Mouse (Mus musculus): ENCODE measurements around the gene Fam160a2. TPM values are rescaled to one million over a fixed set of nuclear protein-coding genes. Genes with fewer than 3 reads are reported as not detected.

The Fam160a2 gene
- polyA plus RNA-seq (2015; fragmentation: Nextera tagmentation; extraction: Ambion mirVana) = 41.8 and 48.3 TPM in 2 replicates

DNA sequence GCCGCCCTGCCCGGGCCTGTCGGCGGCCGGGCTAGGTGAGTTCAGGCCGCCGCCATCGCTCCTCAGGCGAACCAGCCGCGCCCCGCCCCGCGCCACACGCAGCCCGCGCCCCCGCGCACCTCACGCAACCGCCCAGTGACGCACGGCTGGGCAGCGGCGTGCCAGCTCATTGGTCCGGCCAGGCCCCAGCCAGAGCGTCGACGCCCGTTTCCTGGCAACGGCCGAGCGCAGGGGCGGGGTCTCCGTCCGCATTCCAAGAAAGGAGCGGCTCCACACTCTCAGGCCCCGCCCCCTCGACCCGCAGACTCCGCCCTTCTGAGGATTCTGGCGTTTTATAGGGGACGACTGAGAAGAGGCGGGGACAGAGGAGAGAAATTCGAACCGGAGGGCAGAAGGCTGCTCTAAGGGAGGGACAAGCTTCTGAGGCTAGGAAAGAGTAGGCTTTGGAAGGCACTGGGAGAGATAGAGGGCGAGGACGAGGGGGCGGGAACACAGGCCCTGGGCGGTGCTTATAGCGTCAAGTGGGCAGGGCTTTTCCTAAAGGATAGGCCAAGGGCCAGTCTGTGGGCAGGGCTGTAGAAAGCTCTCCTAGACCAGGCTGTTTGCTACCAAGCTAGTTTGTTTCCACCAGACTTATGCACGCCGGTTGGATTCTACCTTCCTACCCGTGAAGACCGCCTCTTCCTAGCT lies at the start of gene Fam160a2:
Gene Fam160a2 (minus strand): TSS at position 120 of the 690 bp plus-strand sequence.
- peak; percentile 99 for ATAC-seq (ENCODE audit: insufficient number of reproducible peaks, insufficient read depth, low FRiP score, low TSS enrichment, low read depth)
- Histone ChIP-seq H3K4me3 (peak within 1 kb of the TSS; percentile 75), H3K36me3 (0 out of 2 replicates have a peak, but pooled peaks cover 3% of the 10 kb centered on the region), H3K9ac (peak within 1 kb of the TSS; percentile 91), H3K9me3 (no peaks in the 10 kb centered on the region), H3K4me1 (peaks cover 9% of the 10 kb centered on the region), H3K27ac (peak within 1 kb of the TSS; percentile 72), H3K4me2 (peak within 1 kb of the TSS; percentile 85), H3K27me3 (no peaks in the 10 kb centered on the region)
- WGBS = under 1% methylated on average over 54 of the region's 55 CpGs

DNA sequence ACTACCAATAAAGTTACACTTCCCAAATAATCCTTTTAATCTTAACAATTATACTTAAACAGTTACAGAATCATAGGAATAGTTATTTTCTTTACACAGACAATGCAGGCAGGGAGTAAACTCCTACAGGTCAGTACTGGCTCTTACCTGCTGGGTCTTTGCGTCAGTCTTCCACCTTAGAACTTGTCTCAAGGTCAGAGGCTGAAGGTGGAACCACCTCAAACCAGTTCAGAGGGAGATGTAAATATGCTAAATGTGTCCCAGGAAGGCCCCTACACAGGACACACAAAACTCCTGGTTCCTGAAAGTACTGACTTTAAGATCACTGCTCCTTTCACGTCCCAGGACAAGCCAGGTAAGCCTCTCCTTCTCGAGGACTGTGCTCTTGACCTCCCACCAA lies 45.2 kb upstream of the Fam160a2 start:
- Histone ChIP-seq H3K9ac (no peak overlapping the region), H3K36me3 (no peaks in the 10 kb centered on the region), H3K4me1 (no peaks in the 10 kb centered on the region), H3K4me3 (no peak overlapping the region), H3K27ac (no peak overlapping the region), H3K4me2 (no peak overlapping the region), H3K9me3 (no peaks in the 10 kb centered on the region), H3K27me3 (no peaks in the 10 kb centered on the region)
- ATAC-seq (ENCODE audit: insufficient number of reproducible peaks, insufficient read depth, low FRiP score, low TSS enrichment, low read depth) = no peak
- WGBS = 77% methylated on average over 3 of the region's 3 CpGs

DNA sequence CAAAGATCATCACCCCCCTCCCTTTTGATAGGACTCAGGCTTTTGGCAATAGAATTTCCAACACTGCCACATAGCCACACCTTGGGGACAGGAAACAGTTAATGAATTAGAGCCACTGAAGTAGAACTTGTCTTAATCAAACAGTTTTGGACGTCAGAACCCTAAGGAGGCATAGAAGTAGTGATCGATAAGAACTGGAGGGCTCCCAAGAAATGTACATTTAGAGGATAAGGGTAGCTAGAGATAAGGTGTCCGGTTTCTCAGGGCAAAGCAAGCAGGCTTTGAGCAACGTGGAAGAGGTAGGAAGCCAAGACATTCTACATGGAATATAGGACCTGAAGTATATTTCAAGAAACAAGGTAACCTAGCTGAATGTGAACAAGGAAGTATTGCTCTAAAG lies 41.6 kb upstream of the Fam160a2 start:
- H3K4me3 ChIP-seq = no peak overlapping the region
- H3K27ac ChIP-seq = no peak overlapping the region
- no peaks in the 10 kb centered on the region for H3K9me3 ChIP-seq
- no peaks in the 10 kb centered on the region for H3K4me1 ChIP-seq
- no peaks in the 10 kb centered on the region for H3K36me3 ChIP-seq
- no peaks in the 10 kb centered on the region for H3K27me3 ChIP-seq
- no peak overlapping the region for H3K9ac ChIP-seq
- no peak overlapping the region for H3K4me2 ChIP-seq
- ATAC-seq (ENCODE audit: insufficient number of reproducible peaks, insufficient read depth, low FRiP score, low TSS enrichment, low read depth) = no peak
- 57% methylated on average over 4 of the region's 4 CpGs for WGBS

DNA sequence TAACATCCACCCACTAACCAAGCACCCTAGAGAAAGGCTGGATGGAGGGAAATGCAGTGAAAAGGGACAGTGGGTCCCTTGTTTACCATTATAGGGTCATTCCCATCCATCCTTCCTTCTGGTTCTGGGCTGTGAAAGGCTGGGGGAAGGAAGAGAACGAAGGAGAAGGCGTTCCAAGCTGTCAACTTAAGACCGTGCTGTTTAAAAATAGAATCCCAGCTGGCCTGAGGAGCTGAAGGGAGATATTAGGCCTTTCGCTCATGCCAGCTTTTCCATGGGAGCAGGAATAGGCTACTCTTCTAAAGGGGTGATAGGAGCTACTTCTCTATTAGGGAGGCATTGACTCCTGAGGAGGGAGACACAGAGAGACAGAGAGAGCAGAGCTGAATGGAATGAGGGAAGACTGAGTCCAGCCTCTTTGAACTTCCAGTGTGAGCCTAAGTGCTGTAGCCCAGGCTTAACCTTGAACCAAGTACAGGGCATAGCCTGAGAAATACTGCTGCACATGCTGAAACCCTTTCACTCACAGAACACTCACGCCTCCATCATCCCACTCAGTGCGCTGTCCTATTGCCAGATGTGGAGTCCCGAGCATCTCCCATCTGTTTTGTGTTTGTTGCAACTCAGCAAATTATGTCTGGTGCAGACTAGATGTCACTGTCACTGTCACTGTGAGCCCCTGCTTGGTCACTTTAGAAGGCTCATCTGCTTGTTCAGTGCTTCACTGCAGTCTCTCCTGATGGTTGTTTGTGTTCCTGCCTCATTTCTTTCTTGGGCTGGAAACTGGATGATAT lies 38.3 kb upstream of the Fam160a2 start:
- H3K36me3 ChIP-seq = no peaks in the 10 kb centered on the region
- H3K9ac ChIP-seq = no peak overlapping the region
- H3K4me3 ChIP-seq = no peak overlapping the region
- H3K27me3 ChIP-seq = no peaks in the 10 kb centered on the region
- H3K4me1 ChIP-seq = no peaks in the 10 kb centered on the region
- no peak overlapping the region for H3K4me2 ChIP-seq
- no peak overlapping the region for H3K27ac ChIP-seq
- H3K9me3 ChIP-seq = no peaks in the 10 kb centered on the region
- ATAC-seq (ENCODE audit: insufficient number of reproducible peaks, insufficient read depth, low FRiP score, low TSS enrichment, low read depth) = no peak
- 54% methylated on average over 7 of the region's 7 CpGs for WGBS

DNA sequence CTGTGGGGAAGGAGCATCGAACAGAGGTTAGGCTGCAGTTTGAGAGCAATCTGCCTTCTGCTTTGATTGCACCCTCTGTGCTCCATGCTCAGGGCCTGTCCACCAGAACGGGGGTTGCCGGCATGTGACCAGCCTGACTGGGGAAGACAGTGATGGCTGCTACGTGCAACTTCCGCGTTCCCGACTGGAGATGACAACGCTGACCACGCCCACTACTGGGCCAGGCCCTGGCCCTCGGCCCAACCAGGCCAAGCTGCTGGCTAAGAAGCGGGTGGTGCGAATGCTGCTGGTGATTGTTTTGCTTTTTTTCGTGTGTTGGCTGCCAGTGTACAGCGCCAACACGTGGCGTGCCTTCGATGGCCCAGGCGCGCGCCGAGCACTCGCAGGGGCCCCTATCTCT lies 34.9 kb upstream of the Fam160a2 start:
- Histone ChIP-seq H3K27me3 (0 out of 2 replicates have a peak, but pooled peaks cover under 1% of the 10 kb centered on the region), H3K4me2 (no peak overlapping the region), H3K4me1 (no peaks in the 10 kb centered on the region), H3K27ac (no peak overlapping the region), H3K9me3 (no peaks in the 10 kb centered on the region), H3K9ac (no peak overlapping the region), H3K4me3 (no peak overlapping the region), H3K36me3 (no peaks in the 10 kb centered on the region)
- no peak for ATAC-seq (ENCODE audit: insufficient number of reproducible peaks, insufficient read depth, low FRiP score, low TSS enrichment, low read depth)
- WGBS = 86% methylated on average over 22 of the region's 22 CpGs

DNA sequence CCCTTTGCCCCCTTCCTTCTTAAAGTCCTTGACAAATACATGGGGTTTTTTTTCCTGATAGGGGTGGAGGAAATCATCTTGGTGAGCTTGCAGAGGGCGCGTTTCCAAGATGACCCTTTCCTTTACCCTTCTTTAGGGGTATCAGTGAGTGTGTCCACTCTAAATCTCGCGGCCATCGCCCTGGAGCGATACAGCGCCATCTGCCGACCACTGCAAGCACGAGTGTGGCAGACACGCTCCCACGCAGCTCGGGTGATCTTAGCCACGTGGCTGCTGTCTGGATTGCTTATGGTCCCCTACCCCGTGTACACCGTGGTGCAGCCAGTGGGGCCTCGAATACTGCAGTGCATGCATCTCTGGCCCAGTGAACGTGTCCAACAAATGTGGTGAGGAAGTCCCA lies 34.0 kb upstream of the Fam160a2 start:
- Histone ChIP-seq H3K27ac (no peak overlapping the region), H3K4me1 (no peaks in the 10 kb centered on the region), H3K4me3 (no peak overlapping the region), H3K9me3 (no peaks in the 10 kb centered on the region), H3K9ac (no peak overlapping the region), H3K36me3 (no peaks in the 10 kb centered on the region), H3K4me2 (no peak overlapping the region), H3K27me3 (0 out of 2 replicates have a peak, but pooled peaks cover 4% of the 10 kb centered on the region)
- 88% methylated on average over 17 of the region's 17 CpGs for WGBS
- no peak for ATAC-seq (ENCODE audit: insufficient number of reproducible peaks, insufficient read depth, low FRiP score, low TSS enrichment, low read depth)

DNA sequence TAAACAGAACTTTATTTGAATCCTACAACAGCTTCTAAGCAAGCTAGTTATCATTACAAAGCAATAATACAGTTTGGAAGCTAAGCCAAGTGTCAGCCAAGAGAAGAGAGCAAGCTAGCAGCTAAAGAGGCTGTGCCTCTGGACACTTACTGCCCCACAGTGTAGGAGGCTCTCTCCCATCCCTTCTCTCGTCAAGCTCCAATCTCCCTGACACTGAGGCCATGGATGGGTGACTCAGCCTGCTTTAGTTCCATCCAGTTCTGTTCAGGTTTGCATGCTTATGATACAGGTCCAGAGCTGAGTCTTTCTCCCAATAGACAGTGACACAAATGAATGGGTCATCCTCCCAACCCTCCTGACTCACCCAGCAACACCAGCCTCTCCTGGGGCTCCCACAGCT lies 32.2 kb upstream of the Fam160a2 start:
- no peak overlapping the region for H3K4me3 ChIP-seq
- H3K9me3 ChIP-seq = no peaks in the 10 kb centered on the region
- WGBS = 54% methylated on average over 1 of the region's 1 CpGs
- H3K27me3 ChIP-seq = peaks cover 18% of the 10 kb centered on the region
- no peak for ATAC-seq (ENCODE audit: insufficient number of reproducible peaks, insufficient read depth, low FRiP score, low TSS enrichment, low read depth)
- H3K9ac ChIP-seq = no peak overlapping the region
- H3K4me1 ChIP-seq = no peaks in the 10 kb centered on the region
- no peak overlapping the region for H3K27ac ChIP-seq
- H3K36me3 ChIP-seq = no peaks in the 10 kb centered on the region
- H3K4me2 ChIP-seq = no peak overlapping the region

DNA sequence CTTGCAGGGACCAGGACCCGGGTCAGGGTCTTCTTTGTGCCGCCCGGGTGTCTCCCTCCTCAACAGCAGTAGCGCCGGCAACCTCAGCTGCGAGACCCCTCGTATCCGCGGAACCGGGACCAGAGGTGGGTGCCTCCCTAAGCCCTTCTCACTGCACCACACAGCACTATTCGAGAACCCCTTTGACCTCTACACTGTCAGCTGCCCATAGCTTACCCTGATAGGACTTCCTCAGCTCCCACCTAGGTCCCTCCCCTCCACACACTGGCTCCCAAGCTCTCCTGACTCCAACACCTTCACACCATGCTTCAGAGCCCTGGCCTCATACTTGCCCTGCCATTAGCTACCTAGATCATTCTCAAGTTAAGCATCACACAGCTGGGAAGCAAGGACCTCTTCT lies 26.2 kb upstream of the Fam160a2 start:
- peak overlapping the region; percentile 78 for H3K4me2 ChIP-seq
- no peaks in the 10 kb centered on the region for H3K9me3 ChIP-seq
- 0 out of 2 replicates have a peak, but pooled peaks have one; percentile 28 for ATAC-seq (ENCODE audit: insufficient number of reproducible peaks, insufficient read depth, low FRiP score, low TSS enrichment, low read depth)
- peaks cover 59% of the 10 kb centered on the region for H3K27me3 ChIP-seq
- H3K4me1 ChIP-seq = peaks cover 9% of the 10 kb centered on the region
- peak overlapping the region; percentile 36; the same call in 1 of the 2 replicates for H3K9ac ChIP-seq
- no peak overlapping the region for H3K27ac ChIP-seq
- peak overlapping the region; percentile 44 for H3K4me3 ChIP-seq
- no peaks in the 10 kb centered on the region for H3K36me3 ChIP-seq
- WGBS = 2% methylated on average over 11 of the region's 11 CpGs

DNA sequence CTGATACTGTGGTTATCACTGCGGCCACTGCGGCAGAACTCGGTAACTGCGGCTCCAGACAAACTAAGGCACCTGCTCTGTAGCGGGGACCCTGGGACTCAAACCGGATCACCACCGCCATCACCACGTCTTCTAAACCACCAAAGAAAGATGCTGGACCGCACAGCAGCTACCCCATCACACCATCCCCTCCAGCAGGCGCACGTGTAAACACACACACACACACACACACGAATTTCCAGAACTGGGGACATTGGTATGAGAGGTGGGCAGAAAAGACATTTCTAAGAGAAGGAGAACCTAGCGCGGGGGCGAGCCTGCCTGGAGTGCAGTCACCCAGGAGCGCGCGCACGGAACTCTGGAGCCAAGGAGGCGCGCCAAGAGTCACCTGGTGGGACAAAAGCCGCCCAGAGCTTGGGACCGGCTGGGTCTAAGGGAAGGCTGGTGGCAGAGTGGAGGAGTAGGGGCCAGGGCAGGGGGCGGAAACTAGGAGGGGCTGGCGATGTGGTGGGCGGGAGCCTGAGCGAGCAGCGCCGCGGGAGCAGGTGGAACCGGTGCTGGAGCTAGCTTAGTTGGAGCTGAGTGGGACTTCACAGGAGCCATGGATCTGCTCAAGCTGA lies 25.7 kb upstream of the Fam160a2 start, which contains the start of gene Cckbr:
Gene Cckbr (plus strand): TSS at position 308 of the 620 bp plus-strand sequence.
- H3K27ac ChIP-seq = no peak within 1 kb of the TSS
- peak within 1 kb of the TSS; percentile 78 for H3K4me2 ChIP-seq
- peaks cover 9% of the 10 kb centered on the region for H3K4me1 ChIP-seq
- peak within 1 kb of the TSS; percentile 44 for H3K4me3 ChIP-seq
- peaks cover 59% of the 10 kb centered on the region for H3K27me3 ChIP-seq
- peak within 1 kb of the TSS; percentile 36; the same call in 1 of the 2 replicates for H3K9ac ChIP-seq
- ATAC-seq (ENCODE audit: insufficient number of reproducible peaks, insufficient read depth, low FRiP score, low TSS enrichment, low read depth) = peak; percentile 68
- no peaks in the 10 kb centered on the region for H3K36me3 ChIP-seq
- 1% methylated on average over 31 of the region's 31 CpGs for WGBS
- no peaks in the 10 kb centered on the region for H3K9me3 ChIP-seq

DNA sequence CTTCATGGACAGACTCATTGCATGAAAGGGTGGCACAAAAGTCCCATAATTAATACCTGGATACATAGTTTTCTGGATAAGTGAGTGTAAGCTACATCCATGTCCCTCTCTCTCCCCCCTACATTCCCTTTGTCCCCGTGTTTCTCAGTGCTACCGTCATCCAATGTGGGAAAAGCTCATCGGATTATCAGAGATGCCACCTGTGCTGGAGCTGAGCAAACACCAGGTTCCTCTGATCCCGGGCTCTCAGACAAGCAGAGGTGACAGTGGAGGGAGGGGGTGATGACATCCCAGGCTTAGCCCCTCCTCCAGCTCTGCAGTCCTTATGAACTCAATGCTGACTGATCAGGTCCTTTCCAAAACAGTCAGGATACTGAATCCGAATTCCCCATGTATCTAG lies 24.5 kb upstream of the Fam160a2 start:
- H3K9ac ChIP-seq = no peak overlapping the region
- H3K27ac ChIP-seq = no peak overlapping the region
- WGBS = 25% methylated on average over 5 of the region's 5 CpGs
- ATAC-seq (ENCODE audit: insufficient number of reproducible peaks, insufficient read depth, low FRiP score, low TSS enrichment, low read depth) = no peak
- H3K4me1 ChIP-seq = peaks cover 9% of the 10 kb centered on the region
- H3K4me2 ChIP-seq = no peak overlapping the region
- no peak overlapping the region for H3K4me3 ChIP-seq
- no peaks in the 10 kb centered on the region for H3K36me3 ChIP-seq
- H3K27me3 ChIP-seq = peaks cover 55% of the 10 kb centered on the region
- no peaks in the 10 kb centered on the region for H3K9me3 ChIP-seq

DNA sequence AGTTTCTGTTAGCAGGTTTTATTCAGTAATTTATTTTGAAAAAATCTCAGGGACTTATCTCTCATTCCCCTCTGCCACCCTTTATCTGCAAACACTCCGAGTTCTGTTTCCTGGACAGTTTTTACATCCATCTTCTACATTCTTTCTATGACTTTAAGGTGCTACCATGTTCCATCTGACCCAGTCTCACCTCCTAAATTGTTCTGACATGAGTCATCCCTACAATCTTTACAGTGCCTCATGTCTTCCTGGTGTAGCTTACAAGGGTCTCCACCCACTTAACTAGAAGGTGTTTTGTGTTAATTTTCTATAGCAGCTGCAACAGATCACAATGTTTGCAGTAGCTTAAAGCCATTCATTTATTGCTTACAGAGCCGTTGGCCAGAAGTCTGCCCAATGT lies 21.0 kb upstream of the Fam160a2 start:
- Histone ChIP-seq H3K9ac (no peak overlapping the region), H3K9me3 (no peaks in the 10 kb centered on the region), H3K27me3 (peaks cover 30% of the 10 kb centered on the region), H3K4me2 (no peak overlapping the region), H3K27ac (no peak overlapping the region), H3K4me3 (no peak overlapping the region), H3K36me3 (no peaks in the 10 kb centered on the region), H3K4me1 (peaks cover 6% of the 10 kb centered on the region)
- WGBS = 54% methylated on average over 2 of the region's 2 CpGs
- ATAC-seq (ENCODE audit: insufficient number of reproducible peaks, insufficient read depth, low FRiP score, low TSS enrichment, low read depth) = no peak

Measured in embryonic facial prominence, embryonic 13.5 days (tissue).